Mouse (Mus musculus) heart, adult 18-20 months (tissue): ENCODE results near the gene Gal3st2. TPM values are rescaled to one million over a fixed set of nuclear protein-coding genes. Genes with fewer than 3 reads are reported as not detected.
A peak's percentile ranks its signal among the peaks of the same experiment; 100 is the strongest.
"Not testable (repeated sequence)": the region's sequence is repeated elsewhere in the genome, so short reads cannot be mapped to it uniquely, and the experiment has no call there.

Experiments
- DNase-seq, 2 experiments: peaks; one replicate each; pipeline ENCODE4 v3.0.0; 2021 to 2022; ENCODE audit warnings: mixed read lengths in 1 of 2
- long read RNA-seq, 2 experiments: library from polyadenylated mRNA; stranded (forward); transcript quantifications; one replicate each; pipeline ENCODE4 v2.0.0; 2021
- total RNA-seq, 2 experiments: library from RNA; stranded (reverse); gene quantifications; 2 replicates each; pipeline ENCODE4 v1.2.3; 2021

Gal3st2 gene
- total RNA-seq, result under 1 TPM in 1 of 2 experiments, not detected in 1; 0.54 TPM
- long read RNA-seq, experiment 1, result 0 reads
- long read RNA-seq, experiment 2, partial matches to known transcripts, result 0 of 1 reads
- long read RNA-seq, experiment 2, other reads (novel, unspliced or antisense), result 1 of 1 reads

GRCm38 (mm10) chr1:93861048-93861447, at the start of gene Gal3st2:
Gene Gal3st2 (plus strand): TSS chr1:93861306.
- DNase-seq, result not testable (repeated sequence)

DNA sequence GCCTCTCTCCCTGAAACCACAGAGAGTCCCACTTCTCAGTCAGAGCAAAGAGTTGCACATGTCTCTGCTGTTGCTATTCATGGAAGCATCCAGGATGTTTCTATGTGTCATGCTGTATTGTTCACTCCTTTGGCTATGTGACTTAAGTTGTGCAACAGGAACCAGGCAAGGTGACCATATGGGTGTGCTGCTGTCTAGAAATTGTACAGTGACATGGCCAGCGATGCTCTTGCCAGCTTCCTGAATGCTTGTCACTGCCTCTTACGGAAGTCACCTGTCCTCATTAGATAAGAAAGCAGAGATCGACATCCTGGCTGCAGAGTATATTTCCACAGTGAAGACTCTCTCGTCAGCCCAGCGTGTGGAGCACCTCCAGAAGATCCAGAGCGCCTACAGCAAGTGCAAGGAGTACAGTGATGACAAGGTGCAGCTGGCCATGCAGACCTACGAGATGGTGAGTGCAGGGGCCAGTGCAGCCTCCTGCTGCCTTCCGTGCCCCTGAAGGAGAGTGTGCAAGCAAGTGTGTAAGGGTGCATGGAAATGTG, 49.5 kb upstream of the Gal3st2 start:
- DNase-seq, result no peak

GRCm38 (mm10) chr1:93817823-93818532, 43.1 kb upstream of the Gal3st2 start:
- no peak for DNase-seq

GRCm38 (mm10) chr1:93818722-93819121, 42.4 kb upstream of the Gal3st2 start:
- no peak for DNase-seq

GRCm38 (mm10) chr1:93823796-93824495, 37.2 kb upstream of the Gal3st2 start:
- no peak for DNase-seq

DNA sequence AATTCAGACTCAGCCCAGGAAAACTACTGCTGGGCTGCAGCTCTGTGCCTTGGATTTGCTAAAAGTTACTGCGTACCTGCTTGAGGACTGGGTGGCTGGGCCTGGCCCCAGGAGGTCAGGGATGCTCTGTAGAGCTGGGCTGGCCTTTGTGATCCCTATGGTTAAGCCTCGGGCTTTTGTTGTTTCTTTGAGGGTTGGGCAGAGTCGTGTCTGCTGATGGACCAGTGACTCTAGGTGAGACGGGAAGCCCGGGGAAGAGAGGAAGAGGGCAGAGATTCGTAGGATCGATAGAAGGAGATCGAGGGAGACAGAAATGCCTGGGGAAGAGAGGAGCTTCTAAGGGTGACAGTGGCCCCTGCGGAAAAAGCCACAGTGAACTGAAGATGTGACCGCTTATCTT, 36.5 kb upstream of the Gal3st2 start, which contains the start of gene D2hgdh:
Gene D2hgdh (plus strand): TSS at position 301 of the 400 bp plus-strand sequence.
- DNase-seq, result peak in 1 of 2 experiments; percentile 41

- peak; percentile 96 to 97 for DNase-seq
These were observed 35.9 kb upstream of the Gal3st2 start for GRCm38 (mm10) chr1:93825105-93825674.

- no peak for DNase-seq
These were observed 35.2 kb upstream of the Gal3st2 start for GRCm38 (mm10) chr1:93825771-93826539.

GRCm38 (mm10) chr1:93826540-93826835, 34.6 kb upstream of the Gal3st2 start:
- DNase-seq, result no peak

DNA sequence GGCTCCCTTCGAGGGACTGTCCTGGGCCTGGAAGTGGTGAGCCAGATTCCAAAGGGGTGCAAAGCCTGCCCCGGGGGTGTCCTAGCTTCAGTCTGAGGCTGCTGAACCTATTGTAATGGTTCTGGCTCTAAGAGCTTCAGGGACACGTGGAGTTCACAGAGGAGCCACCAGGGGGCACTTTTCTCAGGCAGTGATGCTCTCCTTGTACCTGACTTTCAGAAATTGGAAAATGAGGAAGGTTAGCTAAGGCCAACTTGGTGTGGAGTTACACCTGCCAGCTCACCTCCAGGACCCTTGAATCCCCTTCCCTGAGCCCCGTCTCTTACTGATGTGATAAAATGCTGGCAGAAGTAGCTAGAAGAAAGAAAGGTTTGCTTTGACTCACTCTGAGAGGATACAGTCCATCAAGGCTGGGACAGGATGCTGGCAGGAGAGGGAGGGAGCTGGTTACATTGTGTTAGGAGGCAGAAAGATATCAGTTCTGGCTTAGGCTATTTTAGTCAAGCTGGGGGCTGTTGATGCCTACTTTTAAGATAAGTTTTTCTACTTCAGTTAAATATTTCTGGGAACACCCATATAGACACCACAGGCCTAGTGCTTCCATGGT, 28.2 kb upstream of the Gal3st2 start:
- DNase-seq, result not testable (repeated sequence)

GRCm38 (mm10) chr1:93834671-93835150, 26.4 kb upstream of the Gal3st2 start:
- DNase-seq, result no peak

DNA sequence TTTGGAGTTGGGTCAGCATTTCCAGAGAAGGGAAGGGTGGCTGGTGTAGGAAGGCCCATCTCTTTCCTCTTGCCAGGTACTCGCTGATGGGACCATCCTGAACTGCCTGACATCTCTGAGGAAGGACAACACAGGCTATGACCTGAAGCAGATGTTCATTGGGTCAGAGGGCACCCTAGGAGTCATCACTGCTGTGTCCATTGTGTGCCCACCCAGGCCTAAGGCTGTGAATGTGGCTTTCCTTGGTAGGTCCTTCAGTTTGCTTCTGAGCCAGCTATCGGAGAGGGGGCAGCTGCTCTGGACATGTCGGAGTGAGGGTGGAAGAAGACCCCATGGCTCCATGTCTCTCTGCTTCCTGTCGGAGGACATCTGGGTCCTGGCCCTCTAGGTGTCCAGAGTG, 25.9 kb upstream of the Gal3st2 start:
- DNase-seq, result no peak

DNA sequence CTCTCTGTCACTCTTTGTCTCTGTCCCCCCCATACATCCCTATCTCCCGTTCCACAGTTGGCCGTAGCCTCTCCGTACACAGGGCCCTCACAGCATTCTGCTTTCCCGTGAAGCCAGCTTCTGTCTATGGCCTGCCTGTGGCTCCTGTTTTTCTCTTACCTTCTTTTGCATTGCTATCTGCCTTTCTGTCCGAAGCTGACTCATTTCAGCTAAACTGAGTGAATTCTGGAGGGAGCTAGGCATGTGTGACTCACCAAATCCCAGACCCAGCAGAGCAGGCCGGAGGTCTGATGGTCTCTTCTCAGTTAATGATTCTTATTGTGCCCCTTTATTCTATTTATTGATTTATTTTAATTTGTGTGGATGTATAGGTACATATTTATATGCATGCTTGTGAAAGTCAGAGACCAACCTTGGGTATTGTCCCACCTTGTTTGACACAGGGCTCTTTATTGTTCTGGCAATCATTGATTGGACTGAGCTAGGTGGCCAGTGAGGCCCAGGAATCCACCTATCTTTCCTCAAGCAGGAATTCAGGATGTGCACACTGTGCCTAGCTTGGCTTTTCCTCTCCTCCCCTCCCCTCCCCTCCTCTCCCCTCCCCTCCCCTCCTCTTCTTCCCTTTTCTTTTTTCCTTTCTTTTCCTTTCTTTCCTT, 25.1 kb upstream of the Gal3st2 start:
- DNase-seq, result no peak

DNA sequence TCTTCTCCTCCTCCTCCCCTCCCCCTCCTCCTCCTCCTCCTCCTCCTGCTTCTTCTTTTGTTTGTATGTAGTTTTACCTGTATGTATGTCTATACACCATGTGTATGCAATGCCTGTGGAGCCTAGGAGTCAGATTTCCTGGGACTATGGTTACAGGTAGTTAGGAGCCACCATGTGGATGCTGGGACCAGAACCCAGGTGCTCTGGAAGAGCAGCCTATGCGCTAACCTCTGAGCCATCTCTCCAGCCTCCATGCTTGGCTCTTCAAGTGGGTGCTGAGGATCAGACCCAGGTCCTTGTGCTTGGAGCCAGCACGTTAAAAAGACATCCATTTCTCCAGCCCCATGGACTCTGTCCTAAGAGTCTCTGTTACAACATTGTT, 24.6 kb upstream of the Gal3st2 start:
- no peak for DNase-seq

GRCm38 (mm10) chr1:93837335-93837734, 23.8 kb upstream of the Gal3st2 start:
- no peak for DNase-seq

GRCm38 (mm10) chr1:93838569-93838968, 22.5 kb upstream of the Gal3st2 start:
- DNase-seq, result not testable (repeated sequence)

DNA sequence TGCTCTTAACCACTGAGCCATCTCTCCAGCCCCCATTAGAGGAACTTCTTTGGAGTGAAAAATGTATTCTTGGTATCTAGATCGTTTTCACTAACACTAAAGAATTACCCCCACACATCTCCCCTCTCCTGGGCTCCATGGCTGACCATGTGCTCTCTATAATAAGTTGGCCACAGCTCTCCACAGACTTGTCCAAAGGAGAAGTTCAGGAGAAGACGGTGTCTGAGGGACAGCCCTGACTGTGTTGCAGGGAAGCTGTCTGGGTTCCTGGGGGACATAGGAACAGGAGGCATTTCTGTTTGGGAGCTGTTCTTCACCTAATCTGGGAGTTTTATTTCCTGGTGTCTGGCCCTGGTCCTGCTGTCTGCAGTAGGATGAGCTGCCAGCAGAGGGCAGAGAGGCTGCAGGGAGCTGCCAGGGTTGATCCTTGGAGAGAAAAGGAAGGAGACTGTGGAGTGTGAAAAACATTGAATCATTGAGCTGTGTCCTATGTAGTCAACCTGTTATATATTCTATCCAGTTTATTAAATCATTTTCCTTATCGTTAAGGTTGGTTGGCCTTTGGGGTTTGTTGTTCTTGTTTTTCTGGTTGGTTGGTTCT, 15.2 kb upstream of the Gal3st2 start:
- DNase-seq, result not testable (repeated sequence)

DNA sequence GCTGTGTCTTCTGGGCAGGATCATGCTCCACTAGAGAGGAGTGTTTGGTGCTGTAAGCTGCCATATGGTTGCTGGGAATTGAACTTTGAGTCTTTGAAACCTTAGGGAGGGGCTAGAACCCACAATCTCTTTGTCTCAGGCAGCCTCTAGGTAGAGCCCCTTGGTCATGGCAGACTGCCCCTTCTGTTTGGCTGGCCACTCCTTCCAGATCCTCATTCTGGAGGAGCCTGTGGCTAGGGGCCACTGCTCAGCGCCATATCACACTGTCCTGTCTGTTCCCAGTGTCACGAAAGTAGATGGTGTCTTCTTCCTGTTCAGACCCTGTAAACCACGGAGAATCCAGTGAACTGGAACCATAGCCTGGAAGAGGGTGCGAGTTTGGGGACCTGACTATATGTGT, 5.3 kb upstream of the Gal3st2 start:
- DNase-seq, result not testable (repeated sequence)

- no peak for DNase-seq
These were observed 3.7 kb upstream of the Gal3st2 start for GRCm38 (mm10) chr1:93857370-93857769.

DNA sequence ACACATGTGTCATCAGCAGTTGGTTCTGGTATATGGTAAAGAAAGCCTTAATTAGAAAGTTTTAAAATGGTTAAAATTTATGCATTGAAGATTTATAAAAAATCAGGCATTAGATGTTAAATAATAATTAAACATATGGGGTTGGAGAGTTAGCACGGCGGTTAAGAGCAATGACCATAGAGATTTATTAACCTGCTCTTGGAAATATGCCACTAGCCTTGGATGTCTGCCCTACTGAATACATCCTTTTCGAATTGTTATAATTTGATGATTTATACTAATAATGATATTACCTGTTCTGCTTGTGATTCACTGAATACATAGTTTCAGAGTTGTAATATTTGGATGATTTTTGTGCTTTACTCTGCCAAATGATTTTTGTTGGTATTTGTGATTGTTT, 3.1 kb upstream of the Gal3st2 start:
- no peak for DNase-seq

- DNase-seq, result no peak
These were observed 1.5 kb upstream of the Gal3st2 start for GRCm38 (mm10) chr1:93859619-93860018.
